Mouse (Mus musculus): ENCODE data around the gene Acyp2.

- TF ChIP-seq CTCF (IDR thresholded peaks at IDR 0.05; ENCODE audit: low read depth, low read length): no peak
- no peak for TF ChIP-seq POLR2A (IDR thresholded peaks at IDR 0.05; ENCODE audit: extremely low read depth, insufficient read depth, low read length)
Measured at GRCm38 (mm10) chr11:30597259-30597658, 52.1 kb downstream of the Acyp2 start.
